Mouse (Mus musculus): Measurements from ENCODE around the gene Cmip. TPM values are rescaled to one million over a fixed set of nuclear protein-coding genes. Genes with fewer than 3 reads are reported as not detected.
A peak's percentile ranks its signal among the peaks of the same experiment; 100 is the strongest.

Gene Cmip
- polyA plus RNA-seq, 1 experiment from 2014 or later, result 9.4 TPM

DNA sequence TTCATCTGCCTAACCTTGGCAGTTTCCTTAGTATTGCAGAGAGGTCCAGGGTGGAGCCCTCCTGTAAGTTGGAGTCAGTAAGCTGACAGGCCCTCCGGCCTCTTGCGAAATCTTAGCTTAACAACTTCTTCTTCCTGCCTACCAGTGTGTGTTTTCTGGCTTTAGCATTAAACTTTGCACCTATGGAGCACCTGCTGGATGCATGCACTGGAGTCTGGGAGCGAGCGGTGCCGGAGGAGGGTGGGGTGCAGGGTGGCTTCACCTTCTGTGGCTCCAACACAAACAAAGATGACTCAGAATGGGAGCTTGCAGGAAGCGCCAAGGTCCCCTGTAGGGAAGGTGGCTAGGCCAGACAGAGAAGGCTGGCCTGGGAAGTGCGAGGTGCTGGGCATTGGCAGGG, 23.6 kb downstream of the Cmip start:
- Histone ChIP-seq H3K9ac (no peak overlapping the region), H3K36me3 (no peaks in the 10 kb centered on the region), H3K9me3 (replicated peaks) (no peaks in the 10 kb centered on the region), H3K4me3 (no peak overlapping the region), H3K4me2 (no peak overlapping the region), H3K27ac (no peak overlapping the region), H3K4me1 (replicated peaks) (peaks cover 17% of the 10 kb centered on the region), H3K27me3 (no peaks in the 10 kb centered on the region)
- no peak for ATAC-seq (replicated peaks; ENCODE audit: insufficient number of reproducible peaks, insufficient read depth, low FRiP score, low read depth)
- WGBS, result 74% methylated on average over 7 of the region's 7 CpGs

DNA sequence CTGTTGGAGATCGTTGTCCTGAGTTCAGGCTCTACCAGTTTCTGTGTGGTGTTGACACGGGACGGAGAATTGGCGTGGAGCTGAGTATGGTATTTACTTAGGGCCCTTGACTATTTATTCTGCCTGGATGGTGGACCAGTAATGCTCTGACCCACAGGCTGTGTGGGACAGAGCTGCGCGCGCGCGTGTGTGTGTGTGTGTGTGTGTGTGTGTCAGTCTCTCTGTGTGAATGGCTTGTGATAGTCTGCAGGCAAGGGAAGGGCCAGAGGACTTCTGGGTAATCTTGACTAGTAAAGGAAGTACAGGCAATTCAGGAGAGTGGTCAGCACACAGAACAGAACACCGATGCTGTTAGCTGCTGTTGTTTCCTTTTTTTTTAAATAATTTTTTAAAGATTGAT, 24.8 kb downstream of the Cmip start:
- no peak overlapping the region for H3K9ac ChIP-seq
- WGBS, result 81% methylated on average over 10 of the region's 10 CpGs
- no peak overlapping the region for H3K4me3 ChIP-seq

GRCm38 (mm10) chr8:117282141-117282950, 25.5 kb downstream of the Cmip start:
- Histone ChIP-seq H3K4me2 (peak overlapping the region; percentile 31), H3K9me3 (replicated peaks) (no peaks in the 10 kb centered on the region), H3K9ac (no peak overlapping the region), H3K36me3 (no peaks in the 10 kb centered on the region), H3K4me1 (replicated peaks) (peaks cover 17% of the 10 kb centered on the region), H3K27ac (peak overlapping the region; percentile 57), H3K27me3 (no peaks in the 10 kb centered on the region), H3K4me3 (no peak overlapping the region)
- ATAC-seq (replicated peaks; ENCODE audit: insufficient number of reproducible peaks, insufficient read depth, low FRiP score, low read depth), result no peak
- WGBS, result 50% methylated on average over 17 of the region's 17 CpGs

More for the DNA sequence above, 24.8 kb downstream of the Cmip start:
- Histone ChIP-seq H3K4me1 (replicated peaks) (peaks cover 17% of the 10 kb centered on the region), H3K9me3 (replicated peaks) (no peaks in the 10 kb centered on the region), H3K36me3 (no peaks in the 10 kb centered on the region), H3K27me3 (no peaks in the 10 kb centered on the region), H3K4me2 (no peak overlapping the region), H3K27ac (peak overlapping the region; percentile 57)
- ATAC-seq (replicated peaks; ENCODE audit: insufficient number of reproducible peaks, insufficient read depth, low FRiP score, low read depth), result no peak

- Histone ChIP-seq H3K9me3 (replicated peaks) (no peaks in the 10 kb centered on the region), H3K36me3 (no peaks in the 10 kb centered on the region), H3K4me2 (no peak overlapping the region), H3K27ac (no peak overlapping the region), H3K4me1 (replicated peaks) (peaks cover 21% of the 10 kb centered on the region), H3K4me3 (no peak overlapping the region), H3K27me3 (no peaks in the 10 kb centered on the region), H3K9ac (no peak overlapping the region)
- 70% methylated on average over 9 of the region's 9 CpGs for WGBS
- no peak for ATAC-seq (replicated peaks; ENCODE audit: insufficient number of reproducible peaks, insufficient read depth, low FRiP score, low read depth)
Observed at GRCm38 (mm10) chr8:117284768-117285484, 28.1 kb downstream of the Cmip start.

GRCm38 (mm10) chr8:117287966-117288365, 31.1 kb downstream of the Cmip start:
- WGBS, result 68% methylated on average over 8 of the region's 8 CpGs
- H3K9ac ChIP-seq, result no peak overlapping the region
- no peaks in the 10 kb centered on the region for H3K9me3 ChIP-seq (replicated peaks)
- H3K4me1 ChIP-seq (replicated peaks), result peaks cover 8% of the 10 kb centered on the region
- no peak overlapping the region for H3K27ac ChIP-seq
- no peak for ATAC-seq (replicated peaks; ENCODE audit: insufficient number of reproducible peaks, insufficient read depth, low FRiP score, low read depth)
- no peaks in the 10 kb centered on the region for H3K36me3 ChIP-seq
- H3K4me2 ChIP-seq, result no peak overlapping the region
- H3K27me3 ChIP-seq, result no peaks in the 10 kb centered on the region
- H3K4me3 ChIP-seq, result no peak overlapping the region

GRCm38 (mm10) chr8:117289016-117289415, 32.2 kb downstream of the Cmip start:
- H3K4me1 ChIP-seq (replicated peaks), result peaks cover 10% of the 10 kb centered on the region
- H3K9me3 ChIP-seq (replicated peaks), result no peaks in the 10 kb centered on the region
- H3K27me3 ChIP-seq, result no peaks in the 10 kb centered on the region
- no peak for ATAC-seq (replicated peaks; ENCODE audit: insufficient number of reproducible peaks, insufficient read depth, low FRiP score, low read depth)
- no peak overlapping the region for H3K4me3 ChIP-seq
- no peaks in the 10 kb centered on the region for H3K36me3 ChIP-seq
- H3K9ac ChIP-seq, result no peak overlapping the region
- 82% methylated on average over 9 of the region's 9 CpGs for WGBS
- H3K4me2 ChIP-seq, result no peak overlapping the region
- H3K27ac ChIP-seq, result no peak overlapping the region

- Histone ChIP-seq H3K9me3 (replicated peaks) (no peaks in the 10 kb centered on the region), H3K4me2 (no peak overlapping the region), H3K4me1 (replicated peaks) (peaks cover 16% of the 10 kb centered on the region), H3K36me3 (no peaks in the 10 kb centered on the region), H3K4me3 (no peak overlapping the region), H3K9ac (no peak overlapping the region), H3K27ac (no peak overlapping the region), H3K27me3 (no peaks in the 10 kb centered on the region)
- 81% methylated on average over 7 of the region's 7 CpGs for WGBS
- ATAC-seq (replicated peaks; ENCODE audit: insufficient number of reproducible peaks, insufficient read depth, low FRiP score, low read depth), result no peak
Observed at GRCm38 (mm10) chr8:117290506-117290905, 33.6 kb downstream of the Cmip start.

- ATAC-seq (replicated peaks; ENCODE audit: insufficient number of reproducible peaks, insufficient read depth, low FRiP score, low read depth), result no peak
- H3K27ac ChIP-seq, result no peak overlapping the region
- peaks cover 20% of the 10 kb centered on the region for H3K4me1 ChIP-seq (replicated peaks)
- H3K4me2 ChIP-seq, result no peak overlapping the region
- H3K36me3 ChIP-seq, result no peaks in the 10 kb centered on the region
- H3K27me3 ChIP-seq, result no peaks in the 10 kb centered on the region
- H3K9ac ChIP-seq, result no peak overlapping the region
- H3K9me3 ChIP-seq (replicated peaks), result no peaks in the 10 kb centered on the region
- 50% methylated on average over 8 of the region's 8 CpGs for WGBS
- H3K4me3 ChIP-seq, result no peak overlapping the region
Observed at GRCm38 (mm10) chr8:117292262-117292661, 35.4 kb downstream of the Cmip start.

- no peak overlapping the region for H3K9ac ChIP-seq
- no peaks in the 10 kb centered on the region for H3K27me3 ChIP-seq
- 78% methylated on average over 10 of the region's 10 CpGs for WGBS
- H3K9me3 ChIP-seq (replicated peaks), result no peaks in the 10 kb centered on the region
- peaks cover 33% of the 10 kb centered on the region for H3K4me1 ChIP-seq (replicated peaks)
- ATAC-seq (replicated peaks; ENCODE audit: insufficient number of reproducible peaks, insufficient read depth, low FRiP score, low read depth), result no peak
- H3K36me3 ChIP-seq, result no peaks in the 10 kb centered on the region
- no peak overlapping the region for H3K4me2 ChIP-seq
- no peak overlapping the region for H3K4me3 ChIP-seq
- H3K27ac ChIP-seq, result no peak overlapping the region
Observed at GRCm38 (mm10) chr8:117294812-117295211, 37.9 kb downstream of the Cmip start.

DNA sequence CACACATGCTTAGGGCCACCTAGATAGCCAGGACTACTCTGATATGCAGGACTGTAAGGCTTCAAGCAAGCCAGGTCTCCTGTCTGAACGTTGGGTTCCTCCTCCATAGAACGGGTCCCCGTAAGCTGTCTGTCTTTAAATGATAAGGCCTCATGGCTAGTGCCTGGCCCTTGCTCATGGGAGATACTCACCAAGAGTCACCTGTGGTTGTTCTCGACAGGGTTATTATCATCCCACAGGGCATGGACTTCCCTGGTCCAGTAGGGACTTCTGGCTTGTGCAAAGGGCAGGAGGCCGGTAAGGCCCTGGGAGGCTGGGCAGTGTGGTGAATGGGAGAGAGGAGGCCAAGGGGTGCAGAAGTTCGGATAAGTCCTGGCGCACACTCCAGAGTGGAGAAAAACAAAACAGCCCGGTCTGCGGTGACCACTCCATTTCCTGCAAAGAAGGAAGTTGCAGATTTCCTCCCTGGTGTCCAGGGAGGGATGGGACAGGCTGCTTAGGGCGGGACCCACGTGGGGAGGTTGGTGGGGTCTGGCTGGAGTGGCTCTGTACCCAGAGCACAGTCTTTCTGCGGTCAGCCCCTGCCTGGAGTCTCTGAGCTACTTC, 41.2 kb downstream of the Cmip start:
- H3K4me1 ChIP-seq (replicated peaks), result peaks cover 43% of the 10 kb centered on the region
- peak overlapping the region; percentile 69 for H3K27ac ChIP-seq
- no peak overlapping the region for H3K4me2 ChIP-seq
- no peaks in the 10 kb centered on the region for H3K9me3 ChIP-seq (replicated peaks)
- WGBS, result 49% methylated on average over 12 of the region's 12 CpGs
- H3K4me3 ChIP-seq, result no peak overlapping the region
- H3K9ac ChIP-seq, result no peak overlapping the region
- no peaks in the 10 kb centered on the region for H3K36me3 ChIP-seq
- no peaks in the 10 kb centered on the region for H3K27me3 ChIP-seq
- ATAC-seq (replicated peaks; ENCODE audit: insufficient number of reproducible peaks, insufficient read depth, low FRiP score, low read depth), result peak; percentile 70

- Histone ChIP-seq H3K27me3 (no peaks in the 10 kb centered on the region), H3K4me2 (no peak overlapping the region), H3K36me3 (no peaks in the 10 kb centered on the region), H3K4me3 (no peak overlapping the region), H3K4me1 (replicated peaks) (peaks cover 51% of the 10 kb centered on the region), H3K9me3 (replicated peaks) (no peaks in the 10 kb centered on the region), H3K27ac (no peak overlapping the region), H3K9ac (no peak overlapping the region)
- WGBS, result 72% methylated on average over 10 of the region's 10 CpGs
- no peak for ATAC-seq (replicated peaks; ENCODE audit: insufficient number of reproducible peaks, insufficient read depth, low FRiP score, low read depth)
Observed at GRCm38 (mm10) chr8:117299204-117299603, 42.3 kb downstream of the Cmip start.

Data from heart, embryonic 15.5 days (tissue).